Mouse (Mus musculus) MEL (cell line): ENCODE measurements around the gene Ngly1. TPM values are rescaled to one million over a fixed set of nuclear protein-coding genes. Genes with fewer than 3 reads are reported as not detected.

Experiments
- DNase-seq: peaks from one replicate; pipeline ENCODE4 v3.0.0; 2011; ENCODE audit warnings: low read depth, low spot score
- H3K27ac ChIP-seq: 2 replicates; pipeline ENCODE4 v1.5.1; 2012; ENCODE audit warnings: low read depth, mild to moderate bottlenecking, control low read depth, low read length, moderate library complexity; ENCODE audit not compliant: control insufficient read depth
- H3K27me3 ChIP-seq, 2 experiments: fragments of 150-350 bp in 1 of 2; sonication (generic) in 1 of 2; 2 replicates each; pipeline ENCODE4 v1.6.1; 2012; ENCODE audit warnings: low read length in 2 of 2, mild to moderate bottlenecking in 2 of 2, improper control_type of control experiment in 1 of 2, moderate library complexity in 1 of 2; ENCODE audit not compliant: insufficient read depth in 2 of 2, control insufficient read depth in 1 of 2
- H3K36me3 ChIP-seq, 2 experiments: 2 replicates each; pipeline ENCODE4 v1.6.1; 2012 to 2014; ENCODE audit warnings: low read length in 2 of 2, improper control_type of control experiment in 1 of 2, inconsistent platforms in 1 of 2, mild to moderate bottlenecking in 1 of 2; ENCODE audit not compliant: insufficient read depth in 2 of 2, control insufficient read depth in 1 of 2
- H3K4me1 ChIP-seq, 2 experiments: fragments of 150-350 bp in 1 of 2; sonication (generic) in 1 of 2; 2 replicates each; pipeline ENCODE4 v1.6.1; 2012; ENCODE audit warnings: low read length in 2 of 2, improper control_type of control experiment in 1 of 2, mild to moderate bottlenecking in 1 of 2; ENCODE audit not compliant: insufficient read depth in 2 of 2, control insufficient read depth in 1 of 2
- H3K4me3 ChIP-seq, 2 experiments: fragments of 150-350 bp in 1 of 2; sonication (generic) in 1 of 2; 2 replicates each; pipeline ENCODE4 v1.5.1; 2012; ENCODE audit warnings: low read depth in 2 of 2, low read length in 2 of 2, mild to moderate bottlenecking in 2 of 2, moderate library complexity in 2 of 2, control low read depth in 1 of 2, improper control_type of control experiment in 1 of 2; ENCODE audit not compliant: control insufficient read depth in 1 of 2, insufficient read depth in 1 of 2
- H3K79me2 ChIP-seq: 2 replicates; pipeline ENCODE4 v1.6.1; 2012; ENCODE audit warnings: mild to moderate bottlenecking, low read length, moderate library complexity; ENCODE audit not compliant: control insufficient read depth, poor library complexity, insufficient read depth
- H3K9ac ChIP-seq: 2 replicates; pipeline ENCODE4 v1.6.1; 2012; ENCODE audit warnings: low read depth, mild to moderate bottlenecking, control low read depth, low read length, moderate library complexity; ENCODE audit not compliant: control insufficient read depth, poor library complexity, severe bottlenecking
- H3K9me3 ChIP-seq: fragments of 150-350 bp; sonication (generic); replicated peaks from 2 replicates; pipeline ENCODE4 v1.6.1; 2012; ENCODE audit warnings: mild to moderate bottlenecking, low read length, improper control_type of control experiment, moderate library complexity; ENCODE audit not compliant: insufficient read depth
- BHLHE40 ChIP-seq: IDR thresholded peaks from 2 replicates; pipeline ENCODE4 v1.6.1; 2012; ENCODE audit warnings: low read depth, mild to moderate bottlenecking, inconsistent platforms, low read length, improper control_type of control experiment, borderline replicate concordance
- CTCF ChIP-seq, 3 experiments: IDR thresholded peaks in 2 of 3; conservative IDR thresholded peaks in 1 of 3; 2 replicates each; pipeline ENCODE4 v1.5.1; 2011 to 2012; ENCODE audit warnings: low read length in 3 of 3, low read depth in 2 of 3, mild to moderate bottlenecking in 2 of 3, improper control_type of control experiment in 1 of 3, inconsistent platforms in 1 of 3, mixed read lengths in 1 of 3, moderate library complexity in 1 of 3; ENCODE audit not compliant: control insufficient read depth in 1 of 3, insufficient read depth in 1 of 3, poor library complexity in 1 of 3, severe bottlenecking in 1 of 3
- EP300 ChIP-seq, 2 experiments: IDR thresholded peaks; 2 replicates each; pipeline ENCODE4 v1.6.1; 2011; ENCODE audit warnings: improper control_type of control experiment in 2 of 2, low read length in 2 of 2, low read depth in 1 of 2, mild to moderate bottlenecking in 1 of 2
- GABPA ChIP-seq: IDR thresholded peaks from 2 replicates; pipeline ENCODE4 v1.6.1; 2012; ENCODE audit warnings: low read depth, mild to moderate bottlenecking, inconsistent platforms, low read length, improper control_type of control experiment, moderate library complexity
- MEF2A ChIP-seq: IDR thresholded peaks from 2 replicates; pipeline ENCODE4 v1.6.1; 2014; ENCODE audit warnings: low read depth, mild to moderate bottlenecking, inconsistent platforms, low read length, improper control_type of control experiment; ENCODE audit not compliant: poor library complexity, insufficient replicate concordance, severe bottlenecking; ENCODE audit errors: extremely low read depth
- MXI1 ChIP-seq: IDR thresholded peaks from 2 replicates; pipeline ENCODE4 v1.6.1; 2011; ENCODE audit warnings: mild to moderate bottlenecking, low read depth, low read length, improper control_type of control experiment
- RAD21 ChIP-seq: IDR thresholded peaks from 2 replicates; pipeline ENCODE4 v1.6.1; 2011; ENCODE audit warnings: mild to moderate bottlenecking, low read depth, low read length, improper control_type of control experiment
- SMC3 ChIP-seq: IDR thresholded peaks from 2 replicates; pipeline ENCODE4 v1.6.1; 2011; ENCODE audit warnings: low read depth, low read length, improper control_type of control experiment
- TBP ChIP-seq: IDR thresholded peaks from 2 replicates; pipeline ENCODE4 v1.8.0; 2011; ENCODE audit warnings: low read depth, low read length, improper control_type of control experiment
- TCF12 ChIP-seq: IDR thresholded peaks from 2 replicates; pipeline ENCODE4 v1.6.1; 2014; ENCODE audit warnings: low read depth, mild to moderate bottlenecking, inconsistent platforms, low read length, improper control_type of control experiment, moderate library complexity
- ZKSCAN1 ChIP-seq: IDR thresholded peaks from 2 replicates; pipeline ENCODE4 v1.6.1; 2012; ENCODE audit warnings: low read depth, mild to moderate bottlenecking, inconsistent platforms, low read length, improper control_type of control experiment, moderate library complexity
- polyA plus RNA-seq, 2 experiments: library from polyadenylated mRNA; stranded (reverse) in 1 of 2; unstranded in 1 of 2; fragments of >175 nt in 1 of 2; fragments of >200 nt in 1 of 2; gene quantifications; 2 replicates each; pipeline versions ENCODE4 v1.2.1 to v1.2.4; 2012; ENCODE audit warnings: low replicate concordance in 2 of 2, low read depth in 1 of 2; ENCODE audit not compliant: insufficient read length in 2 of 2, insufficient read depth in 1 of 2, missing spikeins in 1 of 2
- total RNA-seq: library from RNA; depleted of rRNA; stranded (reverse); fragments of 300-350 nt; gene quantifications from 2 replicates; pipeline ENCODE4 v1.2.3, GENCODE M21; 2012

Gene Ngly1
- total and polyA plus RNA-seq, 3 experiments = 26.7 to 28.7 TPM; not detected in 1

DNA sequence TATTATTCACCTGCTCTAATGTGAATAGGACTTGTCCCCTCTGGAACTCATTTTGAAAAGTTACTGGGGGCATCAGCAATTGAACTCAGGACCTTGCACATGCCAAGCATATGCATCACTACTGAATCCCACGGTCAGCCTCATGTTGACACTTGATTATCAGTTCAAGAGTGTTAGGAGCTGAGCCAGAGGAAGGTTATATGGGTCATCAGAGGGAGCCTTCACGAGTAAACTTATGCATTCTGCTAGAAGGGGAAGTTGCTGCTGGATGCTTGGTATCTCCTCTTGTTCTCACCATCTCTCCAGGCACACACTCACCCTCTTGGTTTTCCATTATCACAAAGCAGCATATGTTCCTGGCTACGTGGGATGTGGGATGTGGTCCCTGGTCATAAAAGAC lies 47.4 kb upstream of the Ngly1 start:
- no peak overlapping the region for H3K27ac ChIP-seq
- H3K36me3 ChIP-seq = no peaks in the 10 kb centered on the region
- DNase-seq = peak; percentile 47
- H3K4me3 ChIP-seq = no peak overlapping the region
- no peaks in the 10 kb centered on the region for H3K27me3 ChIP-seq
- TF ChIP-seq TCF12 = no peak
- TF ChIP-seq EP300 (IDR thresholded peaks at IDR 0.05; ENCODE audit: low read depth in 1 of 2, low read length in 2 of 2) = peak in 1 of 2 experiments; percentile 37; a peak in 1 of 4 replicates
- no peak overlapping the region for H3K9ac ChIP-seq
- H3K79me2 ChIP-seq = no peaks in the 10 kb centered on the region
- H3K4me1 ChIP-seq = peaks cover 0 to 3% of the 10 kb centered on the region in 2 experiments; a peak in 1 of 4 replicates
- H3K9me3 ChIP-seq = no peaks in the 10 kb centered on the region

DNA sequence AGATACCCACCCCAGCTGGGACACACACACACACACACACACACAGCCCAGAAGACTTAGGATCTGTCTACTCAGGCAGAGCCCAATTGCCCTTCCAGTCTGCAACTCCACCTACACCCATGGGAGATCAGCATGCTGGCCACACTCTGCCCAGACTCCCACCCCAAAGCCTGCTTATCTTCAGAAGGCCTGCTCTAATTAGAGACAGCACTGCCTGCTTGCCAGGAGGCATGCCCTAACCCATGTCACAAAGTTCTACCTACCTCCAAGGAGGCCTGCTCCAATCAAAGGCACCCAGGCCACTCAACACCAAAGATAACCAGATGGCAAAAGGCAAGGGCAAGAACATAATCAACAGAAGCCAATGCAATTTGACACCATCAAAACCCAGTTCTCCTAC lies 41.4 kb upstream of the Ngly1 start:
- TF ChIP-seq MEF2A = no peak
- TF ChIP-seq MXI1 = no peak
- no peak for TF ChIP-seq SMC3
- TF ChIP-seq RAD21 = no peak
- TF ChIP-seq GABPA = no peak
- no peak for TF ChIP-seq TBP
- TF ChIP-seq BHLHE40 = no peak
- H3K79me2 ChIP-seq = no peaks in the 10 kb centered on the region
- no peaks in the 10 kb centered on the region for H3K9me3 ChIP-seq
- H3K36me3 ChIP-seq = no peaks in the 10 kb centered on the region
- H3K9ac ChIP-seq = no peak overlapping the region
- H3K4me1 ChIP-seq = no peaks in the 10 kb centered on the region
- no peak overlapping the region for H3K4me3 ChIP-seq
- H3K27ac ChIP-seq = no peak overlapping the region
- no peak for DNase-seq
- no peaks in the 10 kb centered on the region for H3K27me3 ChIP-seq

DNA sequence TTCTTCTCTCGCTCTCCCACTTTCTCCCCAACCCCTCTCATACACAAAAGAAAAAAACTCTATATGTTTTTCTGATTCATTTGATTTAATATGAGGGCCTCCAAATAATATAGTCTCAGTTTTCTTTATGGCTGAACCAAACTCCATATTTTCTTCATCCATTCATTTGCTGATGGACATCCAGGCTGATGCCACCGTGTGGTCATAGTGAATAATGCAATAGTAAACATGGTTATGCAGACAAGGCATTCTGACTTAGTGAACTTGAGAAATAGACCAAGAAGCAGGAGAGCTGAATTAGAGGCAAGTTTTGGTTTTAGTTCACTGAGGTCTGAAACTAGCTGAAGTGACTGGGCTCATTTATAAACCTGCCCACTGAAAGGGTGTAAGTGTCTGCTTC lies 30.1 kb upstream of the Ngly1 start:
- no peaks in the 10 kb centered on the region for H3K27me3 ChIP-seq

More for the DNA sequence above, 30.1 kb upstream of the Ngly1 start:
- H3K36me3 ChIP-seq = no peaks in the 10 kb centered on the region
- no peak overlapping the region for H3K4me3 ChIP-seq
- H3K27ac ChIP-seq = no peak overlapping the region
- H3K4me1 ChIP-seq = no peaks in the 10 kb centered on the region
- no peaks in the 10 kb centered on the region for H3K79me2 ChIP-seq
- H3K9ac ChIP-seq = no peak overlapping the region
- TF ChIP-seq RAD21 = peak; percentile 34
- TF ChIP-seq ZKSCAN1 = no peak
- TF ChIP-seq SMC3 = peak; percentile 67
- peak; percentile 19 to 59 (median 35); a peak in 4 of 6 replicates for TF ChIP-seq CTCF (IDR thresholded peaks at IDR 0.05 in 2 of 3, conservative IDR thresholded peaks at IDR 0.05 in 1 of 3; ENCODE audit: control insufficient read depth in 1 of 3, insufficient read depth in 1 of 3, low read depth in 2 of 3, low read length in 3 of 3, poor library complexity in 1 of 3, severe bottlenecking in 1 of 3)
- peak; percentile 56 for DNase-seq
- H3K9me3 ChIP-seq = no peaks in the 10 kb centered on the region
